ENCODE assay signal across 10 mouse cellular contexts in the genomic region with DNA sequence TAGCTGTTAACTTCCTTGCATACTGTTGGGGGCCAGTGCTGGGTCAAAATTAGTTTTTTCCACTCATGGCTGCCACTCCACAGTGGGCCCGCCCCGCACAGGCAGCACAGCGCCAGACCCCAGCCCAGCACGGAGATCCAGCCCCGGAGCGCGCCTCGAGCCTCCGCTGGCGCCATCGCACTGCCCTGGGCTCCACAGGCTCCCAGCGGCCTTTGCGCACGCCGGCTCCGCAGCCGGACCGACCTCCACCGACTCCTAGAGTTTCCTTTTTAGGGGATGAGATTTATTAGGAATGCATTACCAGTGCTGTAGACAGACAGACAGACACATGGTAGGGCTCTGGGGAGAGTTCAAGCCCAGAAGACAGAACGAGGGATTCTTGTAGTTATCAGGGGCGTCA. TPM values are rescaled to one million over a fixed set of nuclear protein-coding genes. Genes with fewer than 3 reads are reported as not detected.
A peak's percentile ranks its signal among the peaks of the same experiment; 100 is the strongest.
DNase-seq lines count a peak whose midpoint lies in the region; ATAC-seq lines count a peak whose summit lies in the region.
"Had no signal": no experiment of that assay in that cellular context is flagged by ENCODE, and none has a peak within 500 bp of the region (broad histone marks: within the 10 kb centered on the region; RNA-seq: fewer than 3 reads in every experiment).

No protein-coding gene starts in this region.

- H3K4me2 ChIP-seq in kidney, embryonic 15.5 days, result peak overlapping the region; percentile 47
- 0 out of 2 replicates have a peak overlapping the region, but pooled peaks have one; percentile 27 for H3K4me2 ChIP-seq in embryonic facial prominence, embryonic 15.5 days (replicated peaks)
- peak overlapping the region; percentile 14; the same call in 1 of the 2 replicates for H3K4me2 ChIP-seq in intestine, embryonic 14.5 days (ENCODE audit: low read length)
- peak overlapping the region; percentile 5; the same call in 1 of the 2 replicates for H3K4me2 ChIP-seq in neural tube, embryonic 11.5 days (ENCODE audit: low read depth)
- H3K4me2 ChIP-seq: liver, embryonic 15.5 days had no signal

- H3K27ac ChIP-seq in kidney, embryonic 15.5 days, result no peak overlapping the region
- no peak overlapping the region for H3K27ac ChIP-seq in embryonic facial prominence, embryonic 15.5 days (replicated peaks)
- no peak overlapping the region for H3K27ac ChIP-seq in intestine, embryonic 14.5 days (ENCODE audit: low read depth)
- H3K27ac ChIP-seq in neural tube, embryonic 11.5 days (ENCODE audit: low read depth, low read length), result no peak overlapping the region
- H3K27ac ChIP-seq: liver, embryonic 15.5 days had no signal

- no peak overlapping the region for H3K9ac ChIP-seq in kidney, embryonic 15.5 days
- H3K9ac ChIP-seq in embryonic facial prominence, embryonic 15.5 days, result no peak overlapping the region
- H3K9ac ChIP-seq in intestine, embryonic 14.5 days (ENCODE audit: low read length), result no peak overlapping the region
- H3K9ac ChIP-seq in neural tube, embryonic 11.5 days (ENCODE audit: low read length), result no peak overlapping the region
- H3K9ac ChIP-seq: liver, embryonic 15.5 days had no signal

- H3K4me3 ChIP-seq in kidney, embryonic 15.5 days (replicated peaks), result peak overlapping the region; percentile 5; the same call in 1 of the 2 replicates
- H3K4me3 ChIP-seq in embryonic facial prominence, embryonic 15.5 days (replicated peaks), result no peak overlapping the region
- no peak overlapping the region for H3K4me3 ChIP-seq in intestine, embryonic 14.5 days (ENCODE audit: low read depth, low read length)
- no peak overlapping the region for H3K4me3 ChIP-seq in neural tube, embryonic 11.5 days (ENCODE audit: low read depth, low read length)
- H3K4me3 ChIP-seq: liver, embryonic 15.5 days had no signal

- no peak for DNase-seq in kidney, adult 18-20 months
- DNase-seq in intestine, embryonic 14.5 days (ENCODE audit: low spot score), result no peak
- no peak for DNase-seq in neural tube, embryonic 11.5 days (ENCODE audit: low spot score)
- DNase-seq in urinary bladder, postnatal 14 days (ENCODE audit: low spot score), result no peak
- no peak for DNase-seq in left cerebral cortex, adult 8-10 months (ENCODE audit: low spot score in 2 of 2)
- DNase-seq: kidney, adult 8-10 months had no signal

- no peaks in the 10 kb centered on the region for H3K36me3 ChIP-seq in kidney, embryonic 15.5 days
- no peaks in the 10 kb centered on the region for H3K36me3 ChIP-seq in embryonic facial prominence, embryonic 15.5 days
- no peaks in the 10 kb centered on the region for H3K36me3 ChIP-seq in intestine, embryonic 14.5 days (ENCODE audit: control insufficient read depth, insufficient read depth, low read length)
- H3K36me3 ChIP-seq in neural tube, embryonic 11.5 days (ENCODE audit: control insufficient read depth, insufficient read depth, low read length), result no peaks in the 10 kb centered on the region
- H3K36me3 ChIP-seq: liver, embryonic 15.5 days had no signal

- WGBS in kidney, embryonic 15.5 days, result 62% methylated on average over 21 of the region's 21 CpGs
- 56% methylated on average over 21 of the region's 21 CpGs for WGBS in embryonic facial prominence, embryonic 15.5 days
- 61% methylated on average over 21 of the region's 21 CpGs for WGBS in intestine, embryonic 14.5 days
- WGBS in neural tube, embryonic 11.5 days, result 57% methylated on average over 21 of the region's 21 CpGs

- H3K27me3 ChIP-seq in kidney, embryonic 15.5 days, result no peaks in the 10 kb centered on the region
- H3K27me3 ChIP-seq in embryonic facial prominence, embryonic 15.5 days, result no peaks in the 10 kb centered on the region
- no peaks in the 10 kb centered on the region for H3K27me3 ChIP-seq in intestine, embryonic 14.5 days (replicated peaks; ENCODE audit: control insufficient read depth, insufficient read depth, low read length)
- no peaks in the 10 kb centered on the region for H3K27me3 ChIP-seq in neural tube, embryonic 11.5 days (ENCODE audit: control insufficient read depth, insufficient read depth, low read length)
- H3K27me3 ChIP-seq: liver, embryonic 15.5 days had no signal

- no peak for ATAC-seq in kidney, embryonic 15.5 days (replicated peaks; ENCODE audit: low FRiP score)
- no peak for ATAC-seq in embryonic facial prominence, embryonic 15.5 days (ENCODE audit: insufficient number of reproducible peaks, low FRiP score, low TSS enrichment, low read depth)
- no peak for ATAC-seq in intestine, embryonic 14.5 days (replicated peaks; ENCODE audit: low FRiP score, low TSS enrichment, low read depth)
- ATAC-seq in neural tube, embryonic 11.5 days (ENCODE audit: insufficient read depth, low FRiP score, low TSS enrichment), result no peak
- ATAC-seq in activated CD4-positive, CD25-positive, alpha-beta regulatory T cell, adult 4 months, result no peak

- H3K9me3 ChIP-seq in kidney, embryonic 15.5 days (replicated peaks), result no peaks in the 10 kb centered on the region
- H3K9me3 ChIP-seq in embryonic facial prominence, embryonic 15.5 days (replicated peaks), result no peaks in the 10 kb centered on the region
- no peaks in the 10 kb centered on the region for H3K9me3 ChIP-seq in intestine, embryonic 14.5 days (ENCODE audit: control insufficient read depth, low read length)
- H3K9me3 ChIP-seq in neural tube, embryonic 11.5 days (ENCODE audit: control insufficient read depth, low read length), result no peaks in the 10 kb centered on the region
- H3K9me3 ChIP-seq: liver, embryonic 15.5 days had no signal

- peaks cover 8% of the 10 kb centered on the region; the same call in 1 of the 2 replicates for H3K4me1 ChIP-seq in kidney, embryonic 15.5 days
- H3K4me1 ChIP-seq in embryonic facial prominence, embryonic 15.5 days, result peaks cover 8% of the 10 kb centered on the region
- peaks cover 4% of the 10 kb centered on the region; the same call in 1 of the 2 replicates for H3K4me1 ChIP-seq in intestine, embryonic 14.5 days (replicated peaks; ENCODE audit: control insufficient read depth, insufficient read depth, low read length)
- peaks cover 8% of the 10 kb centered on the region for H3K4me1 ChIP-seq in neural tube, embryonic 11.5 days (ENCODE audit: control insufficient read depth, insufficient read depth, low read length)
- H3K4me1 ChIP-seq: liver, embryonic 15.5 days had no signal

RNA-seq across cellular contexts. Expression of a gene that starts 58.0 kb away (rescaled TPM):
- not detected in 2 replicates for polyA plus RNA-seq in kidney, embryonic 15.5 days (2015; fragmentation: Nextera tagmentation; extraction: Ambion mirVana)
- polyA plus RNA-seq in embryonic facial prominence, embryonic 15.5 days (2015; fragmentation: Nextera tagmentation; extraction: Ambion mirVana), result 0.93 and 1.3 TPM in 2 replicates
- 0.61 TPM in 1 of 2 replicates, not detected in the other for polyA plus RNA-seq in intestine, embryonic 14.5 days (2014; fragmentation: Nextera tagmentation; extraction: Ambion mirVana)
- polyA plus RNA-seq in neural tube, embryonic 11.5 days (2014; fragmentation: Nextera tagmentation; extraction: Ambion mirVana), result not detected in 2 replicates
- polyA plus RNA-seq in activated CD4-positive, CD25-positive, alpha-beta regulatory T cell, adult 4 months (2017; shearing (Covaris generic)), result under 1 TPM in 1 of 2 experiments, not detected in 1; 0.21 TPM
- under 1 TPM in 2 of 4 experiments, not detected in 2; 0.09 to 0.26 TPM for total RNA-seq in left cerebral cortex, adult 8-10 months (2022)
